ENCODE assay signal across 8 mouse cellular contexts in the genomic region with DNA sequence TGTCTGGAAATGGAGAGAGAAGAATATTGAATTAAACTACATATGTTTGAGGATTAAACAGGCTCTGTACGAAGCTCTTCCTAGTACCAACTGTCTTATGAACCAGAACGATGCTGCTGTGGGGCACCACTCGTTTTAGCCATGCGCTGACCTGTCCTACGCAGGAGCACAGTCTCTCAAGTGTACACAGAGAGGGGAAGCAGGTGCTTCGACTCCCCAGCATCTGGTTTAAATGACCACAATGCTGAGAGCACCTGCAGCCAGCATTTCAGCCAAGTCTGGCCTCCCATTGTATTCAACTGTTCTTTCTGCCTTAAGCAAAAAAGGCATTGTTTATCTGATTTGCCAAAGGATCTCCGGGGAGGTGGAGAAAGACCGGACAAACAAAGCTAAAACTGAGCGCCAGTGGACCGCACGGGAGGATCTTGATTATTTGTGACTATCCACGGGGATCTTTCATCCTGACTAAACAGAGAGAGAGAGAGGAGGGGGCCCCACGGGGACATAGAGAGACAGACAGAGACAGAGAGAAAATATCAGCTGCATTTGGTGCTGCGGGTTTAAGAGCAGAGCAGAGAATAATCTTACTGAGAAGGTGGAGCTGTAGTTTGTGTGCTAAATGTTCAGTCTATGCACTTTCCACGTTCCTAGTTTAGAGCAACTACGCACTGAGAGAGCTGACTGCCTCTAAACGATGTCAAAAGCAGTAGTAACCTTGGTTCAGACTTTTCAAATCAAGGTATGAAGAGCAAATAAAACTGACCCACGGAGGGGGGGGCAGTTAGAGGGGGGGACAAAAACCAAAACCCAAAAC.
DNase-seq lines count a peak whose midpoint lies in the region; ATAC-seq and TF ChIP-seq lines count a peak whose summit lies in the region.

No protein-coding gene starts in this region.

- no peak for TF ChIP-seq CTCF in heart, adult 2 months (IDR thresholded peaks at IDR 0.05)

- peak overlapping the region; percentile 63 for H3K9ac ChIP-seq in heart, adult 2 months (ENCODE audit: low read depth, low read length)
- H3K9ac ChIP-seq in hindbrain, embryonic 13.5 days, result peak overlapping the region; percentile 71
- peak overlapping the region; percentile 34 for H3K9ac ChIP-seq in liver, embryonic 16.5 days (ENCODE audit: low read depth, low read length)

- peaks cover 1% of the 10 kb centered on the region; the same call in 1 of the 2 replicates for H3K4me1 ChIP-seq in heart, adult 2 months (ENCODE audit: control insufficient read depth, insufficient read depth, low read length)
- H3K4me1 ChIP-seq in hindbrain, embryonic 13.5 days (replicated peaks), result peaks cover 18% of the 10 kb centered on the region
- peaks cover 23% of the 10 kb centered on the region for H3K4me1 ChIP-seq in liver, embryonic 16.5 days (ENCODE audit: control insufficient read depth, low read depth, low read length)

- TF ChIP-seq EP300 in heart, adult 2 months (IDR thresholded peaks at IDR 0.05; ENCODE audit: insufficient read depth, low read depth, low read length), result 0 out of 2 replicates have a peak, but pooled peaks have one; percentile 42

- no peaks in the 10 kb centered on the region for H3K27me3 ChIP-seq in heart, adult 2 months (ENCODE audit: control insufficient read depth, insufficient read depth, low read length)
- H3K27me3 ChIP-seq in hindbrain, embryonic 13.5 days, result no peaks in the 10 kb centered on the region
- no peaks in the 10 kb centered on the region for H3K27me3 ChIP-seq in liver, embryonic 16.5 days (ENCODE audit: control insufficient read depth, insufficient read depth, low read depth, low read length)

- DNase-seq in heart, adult 2 months, result peak in 1 of 2 experiments; percentile 16
- no peak for DNase-seq in heart, adult 9 months (ENCODE audit: low spot score in 2 of 2)
- peak; percentile 38 for DNase-seq in embryo, embryonic 9.5 days (ENCODE audit: extremely low spot score)
- peak; percentile 58 for DNase-seq in retina, embryonic 14.5 days (ENCODE audit: low spot score)
- DNase-seq in urinary bladder, postnatal 14 days (ENCODE audit: low spot score), result no peak

- H3K36me3 ChIP-seq in heart, adult 2 months (ENCODE audit: control insufficient read depth, insufficient read depth, low read length), result peaks cover 3% of the 10 kb centered on the region
- no peaks in the 10 kb centered on the region for H3K36me3 ChIP-seq in hindbrain, embryonic 13.5 days
- no peaks in the 10 kb centered on the region for H3K36me3 ChIP-seq in liver, embryonic 16.5 days (ENCODE audit: control insufficient read depth, insufficient read depth)

- peak overlapping the region; percentile 32 for H3K4me3 ChIP-seq in heart, adult 2 months
- H3K4me3 ChIP-seq in hindbrain, embryonic 13.5 days, result peak overlapping the region; percentile 41
- peak overlapping the region; percentile 58 for H3K4me3 ChIP-seq in liver, embryonic 16.5 days (ENCODE audit: low read depth, low read length)

- peak overlapping the region; percentile 71 for H3K4me2 ChIP-seq in hindbrain, embryonic 13.5 days
- peak overlapping the region; percentile 72 for H3K4me2 ChIP-seq in liver, embryonic 16.5 days (ENCODE audit: low read depth, low read length)

- TF ChIP-seq POLR2A in heart, adult 2 months (IDR thresholded peaks at IDR 0.05; ENCODE audit: insufficient read depth, low read depth, low read length), result no peak

- peak; percentile 71 for ATAC-seq in hindbrain, embryonic 13.5 days (ENCODE audit: low FRiP score)
- no peak for ATAC-seq in liver, embryonic 16.5 days (ENCODE audit: low read depth)
- ATAC-seq in erythroid progenitor cell, adult 5-6 weeks (replicated peaks; ENCODE audit: low FRiP score, poor library complexity, severe bottlenecking), result no peak

- H3K9me3 ChIP-seq in hindbrain, embryonic 13.5 days, result no peaks in the 10 kb centered on the region
- no peaks in the 10 kb centered on the region for H3K9me3 ChIP-seq in liver, embryonic 16.5 days (replicated peaks; ENCODE audit: control insufficient read depth, low read length)

- H3K79me2 ChIP-seq in heart, adult 2 months (replicated peaks; ENCODE audit: control insufficient read depth, insufficient read depth, low read length), result no peaks in the 10 kb centered on the region

- peak overlapping the region; percentile 68 for H3K27ac ChIP-seq in heart, adult 2 months
- peak overlapping the region; percentile 89 for H3K27ac ChIP-seq in hindbrain, embryonic 13.5 days
- no peak overlapping the region for H3K27ac ChIP-seq in liver, embryonic 16.5 days (ENCODE audit: low read length)

- WGBS in heart, adult 2 months, result 29% methylated on average over 18 of the region's 18 CpGs
- WGBS in hindbrain, embryonic 13.5 days, result 10% methylated on average over 18 of the region's 18 CpGs
- 24% methylated on average over 18 of the region's 18 CpGs for WGBS in liver, embryonic 16.5 days (ENCODE audit: insufficient replicate concordance)

- intact Hi-C loops in heart, adult 2 months (cut with DNase I), result loop anchor here (2.0 kb wide), 2 partner anchors 671 to 707 kb away; no protein-coding TSS in a partner anchor

Comparison
In these comparisons a context has a peak if more than half of its experiments do, and no peak if none do; other contexts are left out.
1. DNase-seq: peak in embryo, embryonic 9.5 days (single experiment) and retina, embryonic 14.5 days (single experiment); none in heart, adult 9 months (0 of 2) and urinary bladder, postnatal 14 days (single experiment).
2. Peak in every context shown above with its lines, with median percentiles within 50 percentile points of each other: H3K4me3 ChIP-seq and H3K9ac ChIP-seq.